Mouse (Mus musculus): Measurements from ENCODE around the gene Ppp1r9b. TPM values are rescaled to one million over a fixed set of nuclear protein-coding genes. Genes with fewer than 3 reads are reported as not detected.

The Ppp1r9b gene
- polyA plus RNA-seq, 1 experiment: 42.4 TPM

DNA sequence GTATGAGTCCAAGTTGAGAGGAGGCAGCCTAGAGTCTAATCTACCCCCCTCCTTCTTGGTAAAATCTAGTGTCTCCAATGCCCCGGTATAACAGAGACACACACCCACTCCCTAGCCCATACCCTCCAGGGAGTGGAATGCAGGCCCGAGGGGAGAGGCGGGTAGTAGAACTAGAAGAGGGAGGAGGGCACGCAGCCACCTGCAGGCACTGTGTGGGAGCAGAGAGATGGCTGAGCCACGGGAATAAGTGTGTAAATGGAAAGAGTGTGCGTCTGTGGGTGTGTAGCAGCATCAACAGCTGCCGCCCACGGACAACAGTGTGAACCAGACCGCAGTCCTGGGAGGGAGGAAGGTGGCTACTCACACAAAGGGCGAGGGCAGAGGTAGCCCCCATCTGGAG is 44.1 kb downstream of the Ppp1r9b start:
- no peaks in the 10 kb centered on the region for H3K79me2 ChIP-seq (ENCODE audit: control insufficient read depth, insufficient read depth)
- H3K36me3 ChIP-seq (ENCODE audit: control insufficient read depth, insufficient read depth): no peaks in the 10 kb centered on the region
- no peak for TF ChIP-seq REST (IDR thresholded peaks at IDR 0.05; ENCODE audit: insufficient read depth, insufficient read length)
- no peak for TF ChIP-seq MYOD1 (IDR thresholded peaks at IDR 0.05; ENCODE audit: control insufficient read depth in 1 of 3, insufficient read length in 2 of 3, low read depth in 2 of 3)
- no peak for TF ChIP-seq TCF3 (IDR thresholded peaks at IDR 0.05; ENCODE audit: insufficient read length, low read depth)
- TF ChIP-seq POLR2A (IDR thresholded peaks at IDR 0.05; ENCODE audit: insufficient read length, low read depth): no peak
- no peak for TF ChIP-seq CEBPB (IDR thresholded peaks at IDR 0.05; ENCODE audit: insufficient read depth, poor library complexity, severe bottlenecking)
- no peak for TF ChIP-seq SRF (IDR thresholded peaks at IDR 0.05; ENCODE audit: control insufficient read depth, insufficient read length, low read depth)
- no peak for TF ChIP-seq USF1 (IDR thresholded peaks at IDR 0.05; ENCODE audit: low read depth)
- TF ChIP-seq TCF12 (IDR thresholded peaks at IDR 0.05; ENCODE audit: insufficient read depth, poor library complexity, severe bottlenecking): no peak
- TF ChIP-seq E2F4 (IDR thresholded peaks at IDR 0.05; ENCODE audit: insufficient read depth): no peak
- TF ChIP-seq MYOG (IDR thresholded peaks at IDR 0.05; ENCODE audit: control insufficient read depth in 1 of 3, insufficient read depth in 1 of 3, insufficient read length in 2 of 3, low read depth in 2 of 3): no peak
- no peak overlapping the region for H3ac ChIP-seq (ENCODE audit: control insufficient read depth, insufficient read length)
- H3K27me3 ChIP-seq (ENCODE audit: control insufficient read depth, insufficient read depth, insufficient read length): no peaks in the 10 kb centered on the region
- H3K4me2 ChIP-seq (ENCODE audit: low read depth): no peak overlapping the region
- H3K4me3 ChIP-seq: no peak overlapping the region

DNA sequence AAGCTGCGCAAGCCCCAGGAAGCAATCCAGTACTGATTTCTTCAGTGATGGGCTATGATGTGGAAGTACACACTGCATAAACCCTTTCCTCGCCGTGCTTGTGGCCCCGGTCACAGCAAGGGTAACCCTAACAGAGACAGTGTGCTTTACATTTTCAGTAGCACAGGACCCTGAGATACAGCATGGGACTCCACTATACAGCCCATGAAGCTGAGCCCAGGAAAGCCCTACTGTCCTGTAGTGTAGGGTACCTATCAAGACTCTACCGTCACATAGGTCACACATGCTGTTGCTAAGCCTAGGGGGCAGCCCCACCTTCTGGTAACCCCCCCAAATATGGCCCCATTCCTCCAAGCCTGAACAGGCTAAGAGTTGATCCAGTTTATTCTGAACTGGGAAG is 45.7 kb downstream of the Ppp1r9b start:
- TF ChIP-seq USF1 (IDR thresholded peaks at IDR 0.05; ENCODE audit: low read depth) (no peak), POLR2AphosphoS2 (IDR thresholded peaks at IDR 0.05; ENCODE audit: insufficient read length, low read depth) (no peak), TCF12 (IDR thresholded peaks at IDR 0.05; ENCODE audit: insufficient read depth, poor library complexity, severe bottlenecking) (no peak), CEBPB (IDR thresholded peaks at IDR 0.05; ENCODE audit: insufficient read depth, poor library complexity, severe bottlenecking) (no peak), E2F4 (IDR thresholded peaks at IDR 0.05; ENCODE audit: insufficient read depth) (no peak), MAX (IDR thresholded peaks at IDR 0.05; ENCODE audit: low read depth) (no peak), MYOD1 (IDR thresholded peaks at IDR 0.05; ENCODE audit: control insufficient read depth in 1 of 3, insufficient read length in 2 of 3, low read depth in 2 of 3) (no peak), SRF (IDR thresholded peaks at IDR 0.05; ENCODE audit: control insufficient read depth, insufficient read length, low read depth) (no peak), POLR2A (IDR thresholded peaks at IDR 0.05; ENCODE audit: insufficient read length, low read depth) (no peak), MYOG (IDR thresholded peaks at IDR 0.05; ENCODE audit: control insufficient read depth in 1 of 3, insufficient read depth in 1 of 3, insufficient read length in 2 of 3, low read depth in 2 of 3) (no peak), TCF3 (IDR thresholded peaks at IDR 0.05; ENCODE audit: insufficient read length, low read depth) (no peak), REST (IDR thresholded peaks at IDR 0.05; ENCODE audit: insufficient read depth, insufficient read length) (no peak)
- no peaks in the 10 kb centered on the region for H3K27me3 ChIP-seq (ENCODE audit: control insufficient read depth, insufficient read depth, insufficient read length)
- no peak overlapping the region for H3K4me2 ChIP-seq (ENCODE audit: low read depth)
- no peaks in the 10 kb centered on the region for H3K36me3 ChIP-seq (ENCODE audit: control insufficient read depth, insufficient read depth)
- no peak overlapping the region for H3K4me3 ChIP-seq
- no peak overlapping the region for H3ac ChIP-seq (ENCODE audit: control insufficient read depth, insufficient read length)
- no peaks in the 10 kb centered on the region for H3K79me2 ChIP-seq (ENCODE audit: control insufficient read depth, insufficient read depth)

DNA sequence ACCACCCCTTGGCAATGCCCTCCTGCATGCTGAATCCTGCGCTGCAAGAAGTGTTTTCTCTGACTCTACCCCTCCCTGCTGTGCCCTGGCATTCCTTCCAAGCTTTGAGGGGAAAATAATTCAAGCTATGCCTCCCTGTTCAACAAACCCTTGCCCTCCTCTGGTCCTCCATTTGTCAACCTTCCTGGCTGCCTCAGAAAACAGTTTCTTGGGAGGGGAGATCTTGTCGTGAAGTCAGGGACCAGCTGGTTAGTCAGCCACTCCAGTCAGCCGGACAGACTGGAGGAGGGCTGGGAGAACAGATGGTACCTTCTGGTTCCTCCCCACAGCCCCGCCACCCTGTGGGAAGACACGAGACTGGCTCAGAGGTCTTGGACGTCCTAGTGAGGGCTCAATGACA is 46.5 kb downstream of the Ppp1r9b start:
- TF ChIP-seq MYOG (IDR thresholded peaks at IDR 0.05; ENCODE audit: control insufficient read depth in 1 of 3, insufficient read depth in 1 of 3, insufficient read length in 2 of 3, low read depth in 2 of 3): peak in 1 of 3 experiments; percentile 28
- TF ChIP-seq MYOD1 (IDR thresholded peaks at IDR 0.05; ENCODE audit: control insufficient read depth in 1 of 3, insufficient read length in 2 of 3, low read depth in 2 of 3): peak in 1 of 3 experiments; percentile 5
- TF ChIP-seq SRF (IDR thresholded peaks at IDR 0.05; ENCODE audit: control insufficient read depth, insufficient read length, low read depth): no peak
- Histone ChIP-seq H3K36me3 (ENCODE audit: control insufficient read depth, insufficient read depth) (no peaks in the 10 kb centered on the region), H3K4me3 (no peak overlapping the region)

DNA sequence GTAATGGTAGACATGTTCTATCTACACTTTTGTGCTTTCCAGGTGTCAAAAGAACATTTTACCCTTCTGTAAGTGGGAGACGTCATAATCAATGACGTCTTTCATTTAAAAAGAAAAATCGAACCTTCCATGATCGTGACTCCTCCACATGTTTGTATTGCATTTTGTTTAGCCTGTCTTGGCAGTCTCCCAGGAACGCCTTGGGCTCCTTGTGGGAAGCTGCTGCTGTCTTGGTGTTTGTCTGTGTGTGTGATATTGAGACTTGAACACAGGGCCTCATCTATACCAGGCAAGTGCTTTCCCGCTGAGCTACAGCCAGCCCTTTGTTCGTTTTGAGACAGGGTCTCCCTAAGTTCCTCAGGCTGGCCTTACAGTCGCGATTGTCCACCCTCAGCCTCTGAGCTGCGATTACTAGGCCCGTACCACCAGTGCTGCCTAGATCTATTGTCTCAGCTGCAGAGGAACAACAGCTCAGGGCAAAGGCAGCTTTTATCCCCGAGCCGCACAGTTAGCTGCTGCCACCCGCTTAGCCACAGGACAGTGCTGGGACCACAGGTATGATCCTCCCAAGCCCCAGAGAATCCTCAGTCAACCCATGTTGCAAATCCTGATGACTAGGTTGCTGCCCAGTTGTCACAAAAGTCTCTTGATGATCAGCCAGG is 47.5 kb downstream of the Ppp1r9b start:
- Histone ChIP-seq H3K4me2 (ENCODE audit: low read depth) (no peak overlapping the region), H3K79me2 (ENCODE audit: control insufficient read depth, insufficient read depth) (no peaks in the 10 kb centered on the region), H3K27me3 (ENCODE audit: control insufficient read depth, insufficient read depth, insufficient read length) (no peaks in the 10 kb centered on the region), H3ac (ENCODE audit: control insufficient read depth, insufficient read length) (no peak overlapping the region), H3K4me3 (no peak overlapping the region), H3K36me3 (ENCODE audit: control insufficient read depth, insufficient read depth) (no peaks in the 10 kb centered on the region)
- TF ChIP-seq E2F4 (IDR thresholded peaks at IDR 0.05; ENCODE audit: insufficient read depth): no peak
- no peak for TF ChIP-seq TCF12 (IDR thresholded peaks at IDR 0.05; ENCODE audit: insufficient read depth, poor library complexity, severe bottlenecking)
- no peak for TF ChIP-seq USF1 (IDR thresholded peaks at IDR 0.05; ENCODE audit: low read depth)
- no peak for TF ChIP-seq POLR2A (IDR thresholded peaks at IDR 0.05; ENCODE audit: insufficient read length, low read depth)

More for the DNA sequence above, 46.5 kb downstream of the Ppp1r9b start:
- Histone ChIP-seq H3K79me2 (ENCODE audit: control insufficient read depth, insufficient read depth) (no peaks in the 10 kb centered on the region), H3K27me3 (ENCODE audit: control insufficient read depth, insufficient read depth, insufficient read length) (no peaks in the 10 kb centered on the region), H3ac (ENCODE audit: control insufficient read depth, insufficient read length) (no peak overlapping the region), H3K4me2 (ENCODE audit: low read depth) (no peak overlapping the region)

DNA sequence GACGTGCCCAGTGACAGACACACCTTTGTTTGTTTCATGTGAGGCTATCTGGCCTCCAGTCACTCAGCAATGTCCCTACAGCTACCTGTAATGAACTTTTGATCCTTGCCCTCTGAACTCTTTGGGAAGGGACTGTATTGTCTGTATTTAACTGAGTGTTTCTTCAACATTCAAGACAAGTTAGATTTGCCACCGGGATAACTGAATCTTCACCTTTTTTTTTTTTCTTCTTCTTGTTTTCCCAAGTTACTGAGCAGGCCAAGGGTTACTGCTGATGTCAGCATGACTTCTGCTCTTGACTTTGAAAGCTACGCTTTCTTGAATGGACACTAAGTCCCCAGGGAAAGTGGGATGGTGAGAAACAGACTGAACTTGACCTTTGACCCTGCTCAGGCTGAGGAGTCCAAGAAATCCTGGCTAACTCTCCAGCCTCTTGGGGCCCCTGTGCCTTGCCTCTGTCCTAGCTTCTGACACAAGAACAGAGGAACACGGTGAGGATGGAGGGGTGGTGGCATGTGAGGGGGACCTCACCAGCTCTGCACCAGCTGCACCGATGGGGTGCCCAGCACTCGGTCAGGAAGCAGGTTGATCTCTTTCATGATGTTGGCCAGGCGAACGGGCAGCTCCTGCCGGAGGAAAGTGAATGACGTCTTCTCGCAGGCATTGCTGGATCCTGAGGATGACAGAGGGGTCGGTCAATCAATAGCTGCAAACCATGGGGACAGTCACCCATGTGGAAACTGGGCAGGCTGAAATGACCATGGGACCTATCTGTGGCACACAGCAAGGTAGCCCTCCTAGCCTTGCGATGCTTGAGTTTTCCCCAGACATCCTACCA is 48.2 kb downstream of the Ppp1r9b start:
- H3ac ChIP-seq (ENCODE audit: control insufficient read depth, insufficient read length): no peak overlapping the region
- H3K4me2 ChIP-seq (ENCODE audit: low read depth): no peak overlapping the region
- H3K4me3 ChIP-seq: no peak overlapping the region
- H3K79me2 ChIP-seq (ENCODE audit: control insufficient read depth, insufficient read depth): no peaks in the 10 kb centered on the region
- no peaks in the 10 kb centered on the region for H3K27me3 ChIP-seq (ENCODE audit: control insufficient read depth, insufficient read depth, insufficient read length)
- TF ChIP-seq POLR2AphosphoS2 (IDR thresholded peaks at IDR 0.05; ENCODE audit: insufficient read length, low read depth) (no peak), TCF3 (IDR thresholded peaks at IDR 0.05; ENCODE audit: insufficient read length, low read depth) (no peak), CEBPB (IDR thresholded peaks at IDR 0.05; ENCODE audit: insufficient read depth, poor library complexity, severe bottlenecking) (no peak), MYOG (IDR thresholded peaks at IDR 0.05; ENCODE audit: control insufficient read depth in 1 of 3, insufficient read depth in 1 of 3, insufficient read length in 2 of 3, low read depth in 2 of 3) (no peak), TCF12 (IDR thresholded peaks at IDR 0.05; ENCODE audit: insufficient read depth, poor library complexity, severe bottlenecking) (no peak), USF1 (IDR thresholded peaks at IDR 0.05; ENCODE audit: low read depth) (no peak), REST (IDR thresholded peaks at IDR 0.05; ENCODE audit: insufficient read depth, insufficient read length) (no peak), SRF (IDR thresholded peaks at IDR 0.05; ENCODE audit: control insufficient read depth, insufficient read length, low read depth) (no peak), MYOD1 (IDR thresholded peaks at IDR 0.05; ENCODE audit: control insufficient read depth in 1 of 3, insufficient read length in 2 of 3, low read depth in 2 of 3) (no peak), MAX (IDR thresholded peaks at IDR 0.05; ENCODE audit: low read depth) (no peak), POLR2A (IDR thresholded peaks at IDR 0.05; ENCODE audit: insufficient read length, low read depth) (no peak), E2F4 (IDR thresholded peaks at IDR 0.05; ENCODE audit: insufficient read depth) (no peak)
- H3K36me3 ChIP-seq (ENCODE audit: control insufficient read depth, insufficient read depth): no peaks in the 10 kb centered on the region
